Mouse (Mus musculus) B cell, adult (primary cell): ENCODE measurements around the gene Zfp472. TPM values are rescaled to one million over a fixed set of nuclear protein-coding genes. Genes with fewer than 3 reads are reported as not detected.

Experiments used
- total RNA-seq: library from RNA; stranded (reverse); gene quantifications from 4 replicates; pipeline ENCODE4 v1.2.4, GENCODE M21; 2023; ENCODE audit not compliant: inconsistent age

The Zfp472 gene
- total RNA-seq, result 15.7 to 21.4 TPM (median 20.5 TPM) in 4 replicates

GRCm38 (mm10) chr17:32965623-32966290 lies at the start of gene Zfp472:
Gene Zfp472, plus strand, starts transcription at chr17:32965814.

GRCm38 (mm10) chr17:32917131-32917530 lies 48.5 kb upstream of the Zfp472 start, which contains the start of gene Cyp4f14:
Gene Cyp4f14, minus strand, starts transcription at chr17:32917342.

GRCm38 (mm10) chr17:32947215-32947914 lies 18.2 kb upstream of the Zfp472 start, which contains the start of gene Cyp4f13:
Gene Cyp4f13, minus strand, starts transcription at chr17:32947402.

GRCm38 (mm10) chr17:32992699-32993474 lies 27.3 kb downstream of the Zfp472 start, which contains the start of gene Zfp952:
Gene Zfp952, plus strand, starts transcription at chr17:32993129.

Other genes starting within 250 kb of the Zfp472 start
- gene Zfp871, start 177.5 kb upstream of the Zfp472 start, total RNA-seq, result 78.3 to 89.6 TPM (median 79.2 TPM) in 4 replicates
- gene Zfp811, start 155.9 kb upstream of the Zfp472 start, total RNA-seq, result 0.18 to 0.51 TPM (median 0.42 TPM) in 4 replicates
- gene Zfp799, start 135.6 kb upstream of the Zfp472 start, total RNA-seq, result 6.5 to 9.4 TPM (median 8.2 TPM) in 4 replicates
- gene Zfp870, start 74.2 kb upstream of the Zfp472 start, total RNA-seq, result 7.0 to 11.8 TPM (median 10.3 TPM) in 4 replicates
- gene Cyp4f14, start 48.5 kb upstream of the Zfp472 start, total RNA-seq, result not detected in 4 replicates
- gene Cyp4f13, start 18.4 kb upstream of the Zfp472 start, total RNA-seq, result 83.0 to 86.6 TPM (median 84.1 TPM) in 4 replicates
- gene Zfp952, start 27.3 kb downstream of the Zfp472 start, total RNA-seq, result 12.2 to 15.7 TPM (median 14.1 TPM) in 4 replicates
- 3.5 to 5.2 TPM (median 4.0 TPM) in 4 replicates for gene Zfp763, start 67.6 kb downstream of the Zfp472 start, total RNA-seq
- not detected in 4 replicates for gene 4921501E09Rik, start 102.2 kb downstream of the Zfp472 start, total RNA-seq
- gene Zfp563, start 123.5 kb downstream of the Zfp472 start, total RNA-seq, result 3.8 to 5.5 TPM (median 4.8 TPM) in 4 replicates
- not detected in 4 replicates for gene Morc2b, start 173.9 kb downstream of the Zfp472 start, total RNA-seq
- gene Olfr55, start 202.6 kb downstream of the Zfp472 start, total RNA-seq, result not detected in 4 replicates
- not detected in 4 replicates for gene Olfr239, start 225.5 kb downstream of the Zfp472 start, total RNA-seq